In genomic region chr13:107954100-107954444, GRCm38 (mm10) we compare ENCODE assay signal across 7 mouse cellular contexts.
DNase-seq lines count a peak whose midpoint lies in the region; ATAC-seq lines count a peak whose summit lies in the region.

No protein-coding gene starts in this region.

- no peaks in the 10 kb centered on the region for H3K36me3 ChIP-seq in lung, embryonic 15.5 days
- H3K36me3 ChIP-seq in embryonic facial prominence, embryonic 12.5 days: no peaks in the 10 kb centered on the region
- no peaks in the 10 kb centered on the region for H3K36me3 ChIP-seq in hindbrain, embryonic 16.5 days (ENCODE audit: control insufficient read depth, insufficient read depth, low read length)
- H3K36me3 ChIP-seq in midbrain, embryonic 16.5 days (ENCODE audit: control insufficient read depth, insufficient read depth, low read length): no peaks in the 10 kb centered on the region

- ATAC-seq in lung, embryonic 15.5 days (ENCODE audit: borderline replicate concordance, extremely low read depth, low FRiP score, low TSS enrichment): peak; percentile 37; the same call in 1 of the 2 replicates
- ATAC-seq in embryonic facial prominence, embryonic 12.5 days (ENCODE audit: insufficient number of reproducible peaks, insufficient read depth, low FRiP score, low TSS enrichment): no peak
- no peak for ATAC-seq in hindbrain, embryonic 16.5 days
- ATAC-seq in midbrain, embryonic 16.5 days: peak; percentile 7; the same call in 1 of the 2 replicates

- no peak overlapping the region for H3K9ac ChIP-seq in lung, embryonic 15.5 days
- H3K9ac ChIP-seq in embryonic facial prominence, embryonic 12.5 days: no peak overlapping the region
- no peak overlapping the region for H3K9ac ChIP-seq in hindbrain, embryonic 16.5 days (ENCODE audit: low read depth, low read length)
- no peak overlapping the region for H3K9ac ChIP-seq in midbrain, embryonic 16.5 days (ENCODE audit: low read depth, low read length)

- peak overlapping the region; percentile 16 for H3K27ac ChIP-seq in lung, embryonic 15.5 days
- H3K27ac ChIP-seq in embryonic facial prominence, embryonic 12.5 days: peak overlapping the region; percentile 72
- peak overlapping the region; percentile 34; the same call in 1 of the 2 replicates for H3K27ac ChIP-seq in hindbrain, embryonic 16.5 days (ENCODE audit: low read depth, low read length)
- no peak overlapping the region for H3K27ac ChIP-seq in midbrain, embryonic 16.5 days (ENCODE audit: low read length)

- 38% methylated on average over 9 of the region's 9 CpGs for WGBS in lung, embryonic 15.5 days
- WGBS in embryonic facial prominence, embryonic 12.5 days: 15% methylated on average over 9 of the region's 9 CpGs
- WGBS in hindbrain, embryonic 16.5 days: 28% methylated on average over 9 of the region's 9 CpGs
- 32% methylated on average over 9 of the region's 9 CpGs for WGBS in midbrain, embryonic 16.5 days

- H3K4me1 ChIP-seq in lung, embryonic 15.5 days: peaks cover 23% of the 10 kb centered on the region; the same call in 1 of the 2 replicates
- H3K4me1 ChIP-seq in embryonic facial prominence, embryonic 12.5 days: peaks cover 24% of the 10 kb centered on the region
- peaks cover 8% of the 10 kb centered on the region for H3K4me1 ChIP-seq in hindbrain, embryonic 16.5 days (ENCODE audit: control insufficient read depth, insufficient read depth, low read depth, low read length)
- H3K4me1 ChIP-seq in midbrain, embryonic 16.5 days (ENCODE audit: control insufficient read depth, insufficient read depth, low read length): peaks cover 8% of the 10 kb centered on the region

- H3K4me2 ChIP-seq in lung, embryonic 15.5 days: 0 out of 2 replicates have a peak overlapping the region, but pooled peaks have one; percentile 0
- H3K4me2 ChIP-seq in embryonic facial prominence, embryonic 12.5 days (replicated peaks): no peak overlapping the region
- H3K4me2 ChIP-seq in hindbrain, embryonic 16.5 days (ENCODE audit: low read length): no peak overlapping the region
- H3K4me2 ChIP-seq in midbrain, embryonic 16.5 days (ENCODE audit: low read length): no peak overlapping the region

- DNase-seq in lung, postnatal 25 days (ENCODE audit: low spot score): no peak
- no peak for DNase-seq in frontal cortex, postnatal 10 days (ENCODE audit: low spot score in 2 of 2)
- no peak for DNase-seq in cerebellum, postnatal 4 days (ENCODE audit: low spot score in 2 of 2)

- H3K9me3 ChIP-seq in lung, embryonic 15.5 days: no peaks in the 10 kb centered on the region
- no peaks in the 10 kb centered on the region for H3K9me3 ChIP-seq in embryonic facial prominence, embryonic 12.5 days
- H3K9me3 ChIP-seq in hindbrain, embryonic 16.5 days (ENCODE audit: control insufficient read depth, low read length): no peaks in the 10 kb centered on the region
- no peaks in the 10 kb centered on the region for H3K9me3 ChIP-seq in midbrain, embryonic 16.5 days (replicated peaks; ENCODE audit: control insufficient read depth, low read length, poor library complexity, severe bottlenecking)

- H3K27me3 ChIP-seq in lung, embryonic 15.5 days: no peaks in the 10 kb centered on the region
- no peaks in the 10 kb centered on the region for H3K27me3 ChIP-seq in embryonic facial prominence, embryonic 12.5 days
- no peaks in the 10 kb centered on the region for H3K27me3 ChIP-seq in hindbrain, embryonic 16.5 days (replicated peaks; ENCODE audit: control insufficient read depth, insufficient read depth, low read length)
- H3K27me3 ChIP-seq in midbrain, embryonic 16.5 days (ENCODE audit: control insufficient read depth, insufficient read depth, low read depth, low read length): no peaks in the 10 kb centered on the region

- no peak overlapping the region for H3K4me3 ChIP-seq in lung, embryonic 15.5 days
- H3K4me3 ChIP-seq in embryonic facial prominence, embryonic 12.5 days: no peak overlapping the region
- no peak overlapping the region for H3K4me3 ChIP-seq in hindbrain, embryonic 16.5 days (ENCODE audit: low read length)
- no peak overlapping the region for H3K4me3 ChIP-seq in midbrain, embryonic 16.5 days (ENCODE audit: low read depth, low read length)

Comparison
In these comparisons a context has a peak if more than half of its experiments do, and no peak if none do; other contexts are left out.
1. ATAC-seq: peak in lung, embryonic 15.5 days (single experiment) and midbrain, embryonic 16.5 days (single experiment); none in embryonic facial prominence, embryonic 12.5 days (single experiment) and hindbrain, embryonic 16.5 days (single experiment).